Comparison of ENCODE assay signal across 16 mouse cellular contexts in the genomic region with DNA sequence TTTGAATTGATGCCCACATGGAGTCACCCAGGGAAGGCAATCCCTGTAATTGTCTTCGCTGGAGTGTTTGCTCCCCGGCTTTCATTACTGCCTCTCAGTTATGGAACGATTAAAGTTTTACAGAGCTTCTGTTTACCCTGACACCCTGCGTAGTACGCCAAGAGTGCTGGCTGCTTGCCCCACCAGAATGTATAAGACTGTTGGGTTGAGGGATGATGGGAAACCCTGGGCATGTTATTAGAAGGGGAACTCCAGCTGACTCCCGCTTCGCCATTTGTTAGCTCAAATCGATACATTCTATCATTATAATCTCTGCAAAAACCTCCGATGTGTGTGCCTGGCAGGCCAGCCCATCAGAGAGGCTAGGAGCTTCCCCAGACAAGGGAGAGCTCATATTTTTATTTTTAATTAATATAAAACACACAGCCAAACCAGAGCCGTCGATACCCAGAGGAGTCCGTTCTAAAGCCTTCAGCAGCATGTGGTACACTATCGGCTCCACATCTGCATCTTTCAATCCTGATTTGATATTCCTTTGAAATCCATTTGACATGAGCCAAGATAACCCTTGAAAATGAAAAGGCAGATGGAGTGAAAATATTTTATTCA.
DNase-seq lines count a peak whose midpoint lies in the region; ATAC-seq and TF ChIP-seq lines count a peak whose summit lies in the region.
"Had no signal": no experiment of that assay in that cellular context is flagged by ENCODE, and none has a peak within 500 bp of the region (broad histone marks: within the 10 kb centered on the region; RNA-seq: fewer than 3 reads in every experiment).

No protein-coding gene starts in this region.

- H3K9me3 ChIP-seq in forebrain, embryonic 15.5 days = no peaks in the 10 kb centered on the region
- no peaks in the 10 kb centered on the region for H3K9me3 ChIP-seq in forebrain, embryonic 11.5 days (ENCODE audit: control insufficient read depth, low read length)
- no peaks in the 10 kb centered on the region for H3K9me3 ChIP-seq in midbrain, embryonic 14.5 days (ENCODE audit: control insufficient read depth, low read length)
- no peaks in the 10 kb centered on the region for H3K9me3 ChIP-seq in stomach, postnatal 0 days (ENCODE audit: control insufficient read depth, low read length)
- H3K9me3 ChIP-seq: heart, embryonic 13.5 days; limb, embryonic 15.5 days had no signal

- no peaks in the 10 kb centered on the region for H3K27me3 ChIP-seq in forebrain, embryonic 15.5 days
- H3K27me3 ChIP-seq in forebrain, embryonic 11.5 days (ENCODE audit: control insufficient read depth, insufficient read depth, low read length) = no peaks in the 10 kb centered on the region
- H3K27me3 ChIP-seq in midbrain, embryonic 14.5 days (ENCODE audit: control insufficient read depth, insufficient read depth, low read length) = no peaks in the 10 kb centered on the region
- no peaks in the 10 kb centered on the region for H3K27me3 ChIP-seq in stomach, postnatal 0 days (ENCODE audit: control insufficient read depth, insufficient read depth, low read length)
- H3K27me3 ChIP-seq: CH12.LX; heart, embryonic 13.5 days; limb, embryonic 15.5 days had no signal

- TF ChIP-seq EP300 in stomach, postnatal 0 days (optimal IDR thresholded peaks at IDR 0.05) = no peak

- 51% methylated on average over 13 of the region's 13 CpGs for WGBS in forebrain, embryonic 15.5 days
- WGBS in forebrain, embryonic 11.5 days = 94% methylated on average over 13 of the region's 13 CpGs
- whole genome bisulfite sequencing in midbrain, embryonic 14.5 days = 69% methylated on average over 13 of the region's 13 CpGs
- WGBS in stomach, postnatal 0 days = 69% methylated on average over 13 of the region's 13 CpGs

- H3K36me3 ChIP-seq in forebrain, embryonic 15.5 days = no peaks in the 10 kb centered on the region
- no peaks in the 10 kb centered on the region for H3K36me3 ChIP-seq in forebrain, embryonic 11.5 days (ENCODE audit: control insufficient read depth, insufficient read depth, low read length)
- no peaks in the 10 kb centered on the region for H3K36me3 ChIP-seq in midbrain, embryonic 14.5 days (ENCODE audit: control insufficient read depth, insufficient read depth, low read length)
- no peaks in the 10 kb centered on the region for H3K36me3 ChIP-seq in stomach, postnatal 0 days (ENCODE audit: control insufficient read depth, insufficient read depth, low read length)
- H3K36me3 ChIP-seq: heart, embryonic 13.5 days; limb, embryonic 15.5 days had no signal

- H3K27ac ChIP-seq in forebrain, embryonic 15.5 days (replicated peaks) = no peak overlapping the region
- no peak overlapping the region for H3K27ac ChIP-seq in forebrain, embryonic 11.5 days (ENCODE audit: low read depth, low read length)
- H3K27ac ChIP-seq in midbrain, embryonic 14.5 days (replicated peaks; ENCODE audit: low read depth, low read length) = peak overlapping the region; percentile 28
- no peak overlapping the region for H3K27ac ChIP-seq in stomach, postnatal 0 days (replicated peaks)
- H3K27ac ChIP-seq: heart, embryonic 13.5 days; limb, embryonic 15.5 days had no signal

- H3K9ac ChIP-seq in forebrain, embryonic 15.5 days (replicated peaks) = no peak overlapping the region
- H3K9ac ChIP-seq in forebrain, embryonic 11.5 days (ENCODE audit: low read length) = no peak overlapping the region
- no peak overlapping the region for H3K9ac ChIP-seq in midbrain, embryonic 14.5 days (replicated peaks; ENCODE audit: low read length)
- no peak overlapping the region for H3K9ac ChIP-seq in stomach, postnatal 0 days (ENCODE audit: low read length)
- H3K9ac ChIP-seq: heart, embryonic 13.5 days; limb, embryonic 15.5 days had no signal

- no peak for TF ChIP-seq CTCF in stomach, postnatal 0 days (IDR thresholded peaks at IDR 0.05; ENCODE audit: low read depth)

- no peak for DNase-seq in forebrain, embryonic 11.5 days (ENCODE audit: low spot score)
- DNase-seq in layer of hippocampus, postnatal 14 days (ENCODE audit: low spot score in 2 of 2) = peak; percentile 6 to 29
- no peak for DNase-seq in layer of hippocampus, adult 9-10 months (ENCODE audit: low spot score)
- peak; percentile 9 for DNase-seq in brain, adult 2 months (ENCODE audit: low read depth, low spot score)
- DNase-seq in midbrain, embryonic 14.5 days = peak; percentile 35
- DNase-seq in stomach, postnatal 0 days (ENCODE audit: low spot score) = no peak
- DNase-seq: cerebellum, adult 18-20 months; cerebellum, postnatal 36 days; heart, postnatal 36 days; spleen, adult 18-20 months had no signal

- no peak overlapping the region for H3K4me3 ChIP-seq in forebrain, embryonic 15.5 days
- H3K4me3 ChIP-seq in forebrain, embryonic 11.5 days (ENCODE audit: low read depth, low read length) = no peak overlapping the region
- H3K4me3 ChIP-seq in midbrain, embryonic 14.5 days (replicated peaks; ENCODE audit: low read depth, low read length) = no peak overlapping the region
- no peak overlapping the region for H3K4me3 ChIP-seq in stomach, postnatal 0 days (ENCODE audit: low read depth, low read length)
- H3K4me3 ChIP-seq: heart, embryonic 13.5 days; limb, embryonic 15.5 days had no signal

- peak overlapping the region; percentile 30 for H3K4me2 ChIP-seq in forebrain, embryonic 15.5 days (replicated peaks)
- H3K4me2 ChIP-seq in forebrain, embryonic 11.5 days (ENCODE audit: low read depth, low read length, severe bottlenecking) = no peak overlapping the region
- peak overlapping the region; percentile 11 for H3K4me2 ChIP-seq in midbrain, embryonic 14.5 days (ENCODE audit: low read length)
- no peak overlapping the region for H3K4me2 ChIP-seq in stomach, postnatal 0 days (replicated peaks; ENCODE audit: low read depth)
- H3K4me2 ChIP-seq: heart, embryonic 13.5 days; limb, embryonic 15.5 days had no signal

- peak; percentile 91 for ATAC-seq in forebrain, embryonic 15.5 days (replicated peaks)
- ATAC-seq in forebrain, embryonic 11.5 days (replicated peaks; ENCODE audit: low FRiP score) = no peak
- ATAC-seq in midbrain, embryonic 14.5 days (ENCODE audit: low FRiP score, low TSS enrichment) = no peak; the same call in 1 of the 2 replicates
- no peak for ATAC-seq in stomach, postnatal 0 days (ENCODE audit: low FRiP score, low TSS enrichment)
- no peak for ATAC-seq in inflammation-experienced regulatory T-cells, adult 6 months
- ATAC-seq: intestine, postnatal 0 days had no signal

- peaks cover 4% of the 10 kb centered on the region; the same call in 1 of the 2 replicates for H3K4me1 ChIP-seq in forebrain, embryonic 15.5 days
- no peaks in the 10 kb centered on the region for H3K4me1 ChIP-seq in forebrain, embryonic 11.5 days (replicated peaks; ENCODE audit: control insufficient read depth, insufficient read depth, low read length)
- H3K4me1 ChIP-seq in midbrain, embryonic 14.5 days (ENCODE audit: control insufficient read depth, insufficient read depth, low read length) = peaks cover 15% of the 10 kb centered on the region
- no peaks in the 10 kb centered on the region for H3K4me1 ChIP-seq in stomach, postnatal 0 days (replicated peaks; ENCODE audit: control insufficient read depth, insufficient read depth)
- H3K4me1 ChIP-seq: heart, embryonic 13.5 days; limb, embryonic 15.5 days had no signal

Comparison
In these comparisons a context has a peak if more than half of its experiments do, and no peak if none do; other contexts are left out.
1. H3K4me2 ChIP-seq: peak in forebrain, embryonic 15.5 days (single experiment) and midbrain, embryonic 14.5 days (single experiment); none in forebrain, embryonic 11.5 days (single experiment) and stomach, postnatal 0 days (single experiment).
2. DNase-seq: peak in layer of hippocampus, postnatal 14 days (2 of 2), brain, adult 2 months (single experiment) and midbrain, embryonic 14.5 days (single experiment); none in forebrain, embryonic 11.5 days (single experiment), layer of hippocampus, adult 9-10 months (single experiment) and stomach, postnatal 0 days (single experiment).